Mouse (Mus musculus): ENCODE results near the gene Cpeb4. TPM values are rescaled to one million over a fixed set of nuclear protein-coding genes. Genes with fewer than 3 reads are reported as not detected.
"Not testable (repeated sequence)": the region's sequence is repeated elsewhere in the genome, so short reads cannot be mapped to it uniquely, and the experiment has no call there.

Cpeb4 gene
- polyA plus RNA-seq, 1 experiment from 2014 or later: 5.0 TPM

DNA sequence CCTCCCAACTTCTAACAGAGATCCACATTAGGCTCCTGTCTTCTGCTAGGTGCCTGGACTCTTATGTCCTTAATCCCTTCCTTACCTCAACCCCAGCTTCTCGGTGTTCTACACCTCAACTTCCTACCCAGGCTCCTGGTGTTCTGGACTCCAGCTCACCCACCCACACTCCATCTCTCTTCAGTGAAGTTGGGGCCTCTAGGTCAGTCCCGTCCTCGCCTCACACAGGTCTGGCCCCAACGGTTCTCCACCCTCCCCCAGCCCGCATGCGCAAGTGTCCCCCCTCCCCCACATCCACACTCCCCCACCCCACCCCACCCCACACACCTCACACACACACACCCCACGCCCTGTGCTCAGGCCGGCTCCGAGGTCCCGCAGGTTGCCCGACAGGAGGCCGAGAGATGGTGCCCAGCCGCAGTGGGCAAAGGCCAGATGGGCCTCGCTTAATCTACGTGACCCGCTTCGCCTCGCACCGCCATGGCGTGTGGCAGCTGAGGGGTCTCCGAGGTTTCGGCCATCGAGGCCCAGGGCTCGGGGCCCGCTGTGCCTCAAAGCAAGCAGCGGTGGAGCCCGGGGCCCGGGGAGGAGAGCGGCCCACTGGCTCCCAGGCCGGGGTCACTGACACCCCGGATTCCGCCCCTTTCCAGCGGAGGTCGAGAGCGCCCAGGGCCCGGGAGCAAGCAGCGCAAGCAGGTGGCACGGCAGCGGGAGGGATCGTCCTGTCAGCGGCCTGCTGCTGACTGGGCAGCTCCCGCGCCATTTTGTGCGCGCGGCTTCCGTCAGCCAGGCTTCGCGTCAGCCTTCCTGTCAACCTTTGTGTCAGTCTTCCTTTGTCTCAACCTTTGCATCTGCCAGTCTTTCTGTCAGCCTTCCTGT lies 93.5 kb downstream of the Cpeb4 start, which contains the start of gene 4930524B15Rik:
TSS of gene 4930524B15Rik (plus strand) at position 337 of the 879 bp plus-strand sequence.
- Histone ChIP-seq H3K4me3 (ENCODE audit: low read length) (peak within 1 kb of the TSS; percentile 22; the same call in 1 of the 2 replicates), H3K36me3 (ENCODE audit: control insufficient read depth, insufficient read depth, low read length) (no peaks in the 10 kb centered on the region), H3K9me3 (ENCODE audit: control insufficient read depth, low read length) (no peaks in the 10 kb centered on the region), H3K9ac (ENCODE audit: low read depth, low read length) (peak within 1 kb of the TSS; percentile 49; the same call in 1 of the 2 replicates), H3K27me3 (ENCODE audit: control insufficient read depth, insufficient read depth, low read length) (no peaks in the 10 kb centered on the region), H3K4me2 (replicated peaks; ENCODE audit: low read depth, low read length) (peak within 1 kb of the TSS; percentile 55), H3K27ac (ENCODE audit: low read depth, low read length) (no peak within 1 kb of the TSS), H3K4me1 (ENCODE audit: control insufficient read depth, insufficient read depth, low read length) (no peaks in the 10 kb centered on the region)
- 45% methylated on average over 48 of the region's 49 CpGs for WGBS
- ATAC-seq (ENCODE audit: low FRiP score, low TSS enrichment): 0 out of 2 replicates have a peak, but pooled peaks have one; percentile 52

DNA sequence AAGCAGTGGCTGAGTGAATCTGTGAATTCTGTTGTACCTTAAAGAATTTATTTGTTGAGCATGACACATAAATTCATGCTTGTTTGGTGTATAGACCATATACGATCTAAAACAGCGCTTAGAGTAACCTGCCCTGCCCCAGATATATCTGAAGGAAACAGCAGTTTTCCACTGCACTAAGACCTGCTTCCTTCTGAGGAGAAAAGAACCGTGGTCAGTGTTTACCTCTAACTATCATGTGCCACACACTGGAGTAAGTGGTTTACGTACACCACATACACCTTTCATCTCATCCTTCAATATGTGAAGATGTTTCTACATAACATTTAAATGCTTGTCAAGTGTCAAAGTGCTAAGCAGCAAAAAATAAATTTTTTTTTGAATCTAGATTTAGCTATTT lies 102.1 kb downstream of the Cpeb4 start:
- no peak overlapping the region for H3K4me2 ChIP-seq (replicated peaks; ENCODE audit: low read depth, low read length)
- 83% methylated on average over 4 of the region's 4 CpGs for WGBS

DNA sequence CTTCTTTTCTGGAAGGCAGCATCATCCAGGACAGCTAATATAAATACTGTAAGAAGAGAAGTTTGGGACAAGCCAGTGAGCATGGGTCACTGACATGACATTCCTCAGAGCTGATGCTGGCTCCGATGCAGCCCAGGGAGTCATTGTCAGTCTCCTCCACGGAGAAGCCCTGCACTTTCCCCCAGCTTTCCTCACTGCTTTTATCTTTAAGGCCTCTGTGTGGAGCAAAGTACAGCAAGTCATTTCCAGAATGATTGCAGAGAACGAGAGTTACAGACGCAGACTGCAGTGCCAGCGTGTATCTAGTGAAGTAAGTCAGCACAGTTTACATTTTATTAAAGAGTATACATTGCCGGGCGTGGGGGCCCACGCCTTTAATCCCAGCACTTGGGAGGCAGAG lies 102.8 kb downstream of the Cpeb4 start:
- H3K9ac ChIP-seq (ENCODE audit: low read depth, low read length): no peak overlapping the region
- H3K4me3 ChIP-seq (ENCODE audit: low read length): no peak overlapping the region
- no peak overlapping the region for H3K4me2 ChIP-seq (replicated peaks; ENCODE audit: low read depth, low read length)
- no peak overlapping the region for H3K27ac ChIP-seq (ENCODE audit: low read depth, low read length)
- H3K36me3 ChIP-seq (ENCODE audit: control insufficient read depth, insufficient read depth, low read length): no peaks in the 10 kb centered on the region
- H3K4me1 ChIP-seq (ENCODE audit: control insufficient read depth, insufficient read depth, low read length): no peaks in the 10 kb centered on the region
- ATAC-seq (ENCODE audit: low FRiP score, low TSS enrichment): no peak
- 53% methylated on average over 8 of the region's 8 CpGs for WGBS
- H3K27me3 ChIP-seq (ENCODE audit: control insufficient read depth, insufficient read depth, low read length): no peaks in the 10 kb centered on the region
- H3K9me3 ChIP-seq (ENCODE audit: control insufficient read depth, low read length): peaks cover 6% of the 10 kb centered on the region

More for the DNA sequence above, 102.1 kb downstream of the Cpeb4 start:
- Histone ChIP-seq H3K27me3 (ENCODE audit: control insufficient read depth, insufficient read depth, low read length) (no peaks in the 10 kb centered on the region), H3K4me1 (ENCODE audit: control insufficient read depth, insufficient read depth, low read length) (no peaks in the 10 kb centered on the region), H3K27ac (ENCODE audit: low read depth, low read length) (no peak overlapping the region), H3K36me3 (ENCODE audit: control insufficient read depth, insufficient read depth, low read length) (no peaks in the 10 kb centered on the region), H3K9me3 (ENCODE audit: control insufficient read depth, low read length) (no peaks in the 10 kb centered on the region), H3K9ac (ENCODE audit: low read depth, low read length) (no peak overlapping the region), H3K4me3 (ENCODE audit: low read length) (no peak overlapping the region)
- no peak for ATAC-seq (ENCODE audit: low FRiP score, low TSS enrichment)

DNA sequence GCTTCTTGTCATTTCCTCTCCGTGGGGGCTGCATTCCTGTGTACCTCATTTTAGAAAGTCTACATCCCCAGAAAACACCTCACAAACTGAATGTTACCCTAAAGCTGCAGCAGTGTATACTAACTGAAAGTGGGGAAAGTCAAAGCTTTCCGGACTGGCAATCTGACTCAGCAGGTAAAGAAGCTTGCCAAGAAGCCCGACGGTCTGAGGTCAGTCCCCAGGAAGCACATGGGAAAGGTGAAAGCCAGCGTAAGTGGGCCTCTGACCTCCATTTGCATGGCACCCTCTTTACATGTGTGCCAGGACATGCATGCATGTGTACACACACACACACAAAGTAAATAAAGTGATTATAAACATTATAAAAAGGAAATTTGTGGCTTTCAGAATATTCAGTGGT lies 103.7 kb downstream of the Cpeb4 start:
- peaks cover 10% of the 10 kb centered on the region for H3K9me3 ChIP-seq (ENCODE audit: control insufficient read depth, low read length)
- no peaks in the 10 kb centered on the region for H3K36me3 ChIP-seq (ENCODE audit: control insufficient read depth, insufficient read depth, low read length)
- ATAC-seq (ENCODE audit: low FRiP score, low TSS enrichment): no peak
- no peak overlapping the region for H3K27ac ChIP-seq (ENCODE audit: low read depth, low read length)
- no peaks in the 10 kb centered on the region for H3K4me1 ChIP-seq (ENCODE audit: control insufficient read depth, insufficient read depth, low read length)
- no peaks in the 10 kb centered on the region for H3K27me3 ChIP-seq (ENCODE audit: control insufficient read depth, insufficient read depth, low read length)
- 85% methylated on average over 5 of the region's 5 CpGs for WGBS
- no peak overlapping the region for H3K4me3 ChIP-seq (ENCODE audit: low read length)
- H3K4me2 ChIP-seq (replicated peaks; ENCODE audit: low read depth, low read length): no peak overlapping the region
- no peak overlapping the region for H3K9ac ChIP-seq (ENCODE audit: low read depth, low read length)

DNA sequence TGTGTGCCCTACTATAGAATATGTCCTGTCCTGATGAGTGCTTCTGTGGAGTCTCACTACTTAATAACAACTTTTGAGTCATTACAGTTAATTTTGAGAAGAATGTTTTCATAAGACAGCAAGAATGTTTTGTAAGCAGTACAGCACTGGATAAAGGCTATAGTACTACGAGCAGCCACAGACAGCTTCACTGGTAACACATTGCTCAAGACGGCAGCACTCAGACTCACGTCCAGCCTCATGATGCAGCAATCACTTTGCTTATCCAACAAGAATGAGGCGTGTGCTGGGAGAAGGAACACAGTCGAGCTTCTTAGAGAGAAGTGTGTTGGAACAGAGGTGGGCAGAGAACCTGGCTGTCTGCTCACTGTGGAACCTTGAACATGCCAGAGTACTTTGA lies 104.1 kb downstream of the Cpeb4 start:
- Histone ChIP-seq H3K27ac (ENCODE audit: low read depth, low read length) (no peak overlapping the region), H3K9me3 (ENCODE audit: control insufficient read depth, low read length) (peaks cover 10% of the 10 kb centered on the region), H3K9ac (ENCODE audit: low read depth, low read length) (no peak overlapping the region), H3K36me3 (ENCODE audit: control insufficient read depth, insufficient read depth, low read length) (no peaks in the 10 kb centered on the region), H3K4me3 (ENCODE audit: low read length) (no peak overlapping the region), H3K4me1 (ENCODE audit: control insufficient read depth, insufficient read depth, low read length) (no peaks in the 10 kb centered on the region), H3K4me2 (replicated peaks; ENCODE audit: low read depth, low read length) (no peak overlapping the region), H3K27me3 (ENCODE audit: control insufficient read depth, insufficient read depth, low read length) (no peaks in the 10 kb centered on the region)
- WGBS: 71% methylated on average over 5 of the region's 5 CpGs
- no peak for ATAC-seq (ENCODE audit: low FRiP score, low TSS enrichment)

DNA sequence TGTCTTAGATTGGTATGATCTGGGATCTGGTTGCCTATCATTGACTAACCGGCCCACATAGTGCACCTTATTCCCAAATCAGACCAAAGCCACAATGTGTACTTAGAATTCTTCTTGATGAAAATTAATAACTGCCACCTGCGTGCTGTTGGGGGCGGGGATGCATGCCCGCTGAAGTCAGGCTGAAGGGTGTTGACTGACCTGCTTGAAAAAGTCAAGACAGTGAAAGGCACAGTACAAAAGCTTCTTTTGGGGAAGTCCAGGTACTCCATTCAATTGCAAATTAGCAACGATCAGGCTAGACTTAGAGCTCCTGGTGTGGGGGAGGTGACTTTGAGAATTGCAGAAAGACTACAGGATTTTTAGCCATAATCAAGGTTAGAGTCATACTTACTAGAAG lies 108.1 kb downstream of the Cpeb4 start:
- ATAC-seq (ENCODE audit: low FRiP score, low TSS enrichment); H3K9ac ChIP-seq (ENCODE audit: low read depth, low read length); H3K27ac ChIP-seq (ENCODE audit: low read depth, low read length); H3K27me3 ChIP-seq (ENCODE audit: control insufficient read depth, insufficient read depth, low read length); H3K4me2 ChIP-seq (replicated peaks; ENCODE audit: low read depth, low read length); H3K4me3 ChIP-seq (ENCODE audit: low read length); H3K4me1 ChIP-seq (ENCODE audit: control insufficient read depth, insufficient read depth, low read length); H3K36me3 ChIP-seq (ENCODE audit: control insufficient read depth, insufficient read depth, low read length): not testable (repeated sequence)
- H3K9me3 ChIP-seq (ENCODE audit: control insufficient read depth, low read length): peaks cover 10% of the 10 kb centered on the region
- 91% methylated on average over 5 of the region's 5 CpGs for WGBS

DNA sequence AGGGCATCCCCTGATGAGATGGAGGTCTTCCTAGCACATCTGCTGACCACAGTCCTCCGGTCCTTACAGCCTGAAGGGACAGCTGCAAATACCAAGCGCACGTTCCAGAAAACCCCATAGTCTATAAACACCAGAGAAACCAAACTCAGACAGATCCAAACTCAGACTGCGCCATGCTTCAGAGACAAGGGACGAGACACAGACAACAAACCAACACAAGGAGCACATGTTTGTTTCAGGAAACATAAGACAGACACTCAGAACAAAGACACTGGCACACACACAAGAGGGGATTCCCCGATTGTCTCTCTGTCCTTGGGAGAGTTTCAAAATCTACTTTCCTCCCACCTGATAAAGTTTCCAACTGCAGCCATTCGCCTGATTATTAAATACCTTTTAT lies 109.8 kb downstream of the Cpeb4 start:
- H3K9me3 ChIP-seq (ENCODE audit: control insufficient read depth, low read length): peaks cover 10% of the 10 kb centered on the region
- H3K27me3 ChIP-seq (ENCODE audit: control insufficient read depth, insufficient read depth, low read length): no peaks in the 10 kb centered on the region
- H3K4me1 ChIP-seq (ENCODE audit: control insufficient read depth, insufficient read depth, low read length): no peaks in the 10 kb centered on the region
- H3K27ac ChIP-seq (ENCODE audit: low read depth, low read length): no peak overlapping the region
- no peak overlapping the region for H3K4me2 ChIP-seq (replicated peaks; ENCODE audit: low read depth, low read length)
- no peak overlapping the region for H3K9ac ChIP-seq (ENCODE audit: low read depth, low read length)
- H3K4me3 ChIP-seq (ENCODE audit: low read length): no peak overlapping the region
- WGBS: 93% methylated on average over 7 of the region's 7 CpGs
- no peaks in the 10 kb centered on the region for H3K36me3 ChIP-seq (ENCODE audit: control insufficient read depth, insufficient read depth, low read length)
- ATAC-seq (ENCODE audit: low FRiP score, low TSS enrichment): no peak

DNA sequence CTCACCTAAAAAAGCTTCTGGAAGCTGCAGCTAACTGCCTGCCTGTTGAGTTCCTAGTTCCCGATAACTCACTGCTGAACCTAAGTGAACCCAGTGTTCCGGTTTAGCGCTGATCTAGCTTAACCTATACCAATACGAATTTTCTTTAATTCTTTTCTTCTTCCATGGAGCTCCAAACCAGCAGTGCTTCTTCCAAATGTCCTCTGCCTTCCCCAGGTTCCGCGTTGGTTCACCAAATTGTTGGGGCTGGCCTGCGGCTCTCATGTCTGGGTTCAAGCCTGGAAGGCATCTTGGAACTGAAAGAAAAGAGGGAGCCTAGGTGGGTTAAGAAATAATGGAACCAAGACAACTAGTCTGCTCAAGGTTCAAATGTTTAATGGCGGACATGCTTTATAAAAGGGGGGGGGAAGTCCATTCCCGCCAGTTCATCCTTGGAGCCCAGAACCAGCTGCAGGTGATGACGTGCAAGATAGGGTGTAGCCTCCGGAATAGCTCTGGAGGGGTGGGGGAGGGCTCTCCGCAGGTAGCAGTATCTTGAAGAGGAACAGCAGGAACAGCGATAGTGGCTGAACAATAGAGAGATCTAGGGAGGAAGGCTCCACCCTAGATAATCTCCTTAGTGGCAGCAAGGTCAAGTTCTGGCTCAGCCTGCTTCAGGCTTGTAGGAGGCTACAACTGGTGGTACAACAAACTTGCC lies 110.4 kb downstream of the Cpeb4 start:
- H3K4me3 ChIP-seq (ENCODE audit: low read length); H3K36me3 ChIP-seq (ENCODE audit: control insufficient read depth, insufficient read depth, low read length); H3K4me2 ChIP-seq (replicated peaks; ENCODE audit: low read depth, low read length); H3K27me3 ChIP-seq (ENCODE audit: control insufficient read depth, insufficient read depth, low read length); H3K9ac ChIP-seq (ENCODE audit: low read depth, low read length); H3K27ac ChIP-seq (ENCODE audit: low read depth, low read length); ATAC-seq (ENCODE audit: low FRiP score, low TSS enrichment); H3K4me1 ChIP-seq (ENCODE audit: control insufficient read depth, insufficient read depth, low read length): not testable (repeated sequence)
- 90% methylated on average over 13 of the region's 13 CpGs for WGBS
- H3K9me3 ChIP-seq (ENCODE audit: control insufficient read depth, low read length): peaks cover 10% of the 10 kb centered on the region

DNA sequence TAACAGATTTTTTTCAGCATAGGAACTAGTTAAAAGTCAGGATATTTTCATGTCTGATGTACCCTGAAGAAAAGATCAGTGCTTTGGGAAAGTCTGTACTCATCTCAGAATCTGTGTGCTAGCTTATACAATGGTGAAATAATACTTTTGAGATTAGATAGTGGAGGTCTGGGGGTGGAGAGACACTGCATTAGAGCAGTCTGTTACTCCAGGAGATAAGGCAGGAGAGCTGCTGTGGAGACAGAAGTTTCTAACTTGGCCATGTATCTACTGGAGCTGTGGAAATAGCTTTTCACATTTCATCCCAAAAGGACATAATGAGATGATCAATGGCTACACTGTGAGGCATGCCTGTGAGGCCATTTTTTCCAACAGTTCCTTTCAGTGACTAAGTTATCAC lies 111.2 kb downstream of the Cpeb4 start:
- Histone ChIP-seq H3K4me2 (replicated peaks; ENCODE audit: low read depth, low read length) (no peak overlapping the region), H3K9me3 (ENCODE audit: control insufficient read depth, low read length) (peaks cover 10% of the 10 kb centered on the region), H3K27ac (ENCODE audit: low read depth, low read length) (no peak overlapping the region), H3K4me1 (ENCODE audit: control insufficient read depth, insufficient read depth, low read length) (no peaks in the 10 kb centered on the region), H3K36me3 (ENCODE audit: control insufficient read depth, insufficient read depth, low read length) (no peaks in the 10 kb centered on the region), H3K27me3 (ENCODE audit: control insufficient read depth, insufficient read depth, low read length) (no peaks in the 10 kb centered on the region), H3K4me3 (ENCODE audit: low read length) (no peak overlapping the region), H3K9ac (ENCODE audit: low read depth, low read length) (no peak overlapping the region)
- ATAC-seq (ENCODE audit: low FRiP score, low TSS enrichment): no peak

Measured in kidney, embryonic 14.5 days (tissue).